Mouse (Mus musculus) forelimb bud, embryonic 11.5 days (tissue): ENCODE data around the gene Herc4.

ENCODE experiments used
- DNase-seq: peaks from one replicate; pipeline ENCODE4 v3.0.0-alpha.2; 2012; ENCODE audit warnings: low read depth, low spot score

Gene Herc4

GRCm38 (mm10) chr10:63247457-63247856 is 3.8 kb downstream of the Herc4 start:
- DNase-seq: no peak

GRCm38 (mm10) chr10:63248421-63248820 is 4.8 kb downstream of the Herc4 start:
- no peak for DNase-seq

GRCm38 (mm10) chr10:63258696-63259095 is 15.1 kb downstream of the Herc4 start:
- no peak for DNase-seq

GRCm38 (mm10) chr10:63259340-63259739 is 15.7 kb downstream of the Herc4 start:
- DNase-seq: no peak

GRCm38 (mm10) chr10:63267941-63268340 is 24.3 kb downstream of the Herc4 start:
- DNase-seq: no peak

- DNase-seq: no peak
Observed at GRCm38 (mm10) chr10:63272401-63272800, 28.8 kb downstream of the Herc4 start.

- DNase-seq: no peak
Observed at GRCm38 (mm10) chr10:63272868-63273267, 29.3 kb downstream of the Herc4 start.

GRCm38 (mm10) chr10:63277010-63277409 is 33.4 kb downstream of the Herc4 start:
- DNase-seq: no peak

- DNase-seq: no peak
Observed at GRCm38 (mm10) chr10:63279851-63280250, 36.2 kb downstream of the Herc4 start.

- DNase-seq: no peak
Observed at GRCm38 (mm10) chr10:63282417-63282816, 38.8 kb downstream of the Herc4 start.

- DNase-seq: no peak
Observed at GRCm38 (mm10) chr10:63282846-63283245, 39.2 kb downstream of the Herc4 start.

GRCm38 (mm10) chr10:63302356-63302755 is 58.7 kb downstream of the Herc4 start:
- DNase-seq: no peak

- peak; percentile 72 for DNase-seq
Observed at GRCm38 (mm10) chr10:63308582-63309366, 65.2 kb downstream of the Herc4 start.

- DNase-seq: no peak
Observed at GRCm38 (mm10) chr10:63313726-63314125, 70.1 kb downstream of the Herc4 start.

GRCm38 (mm10) chr10:63327091-63327490 is 83.5 kb downstream of the Herc4 start:
- no peak for DNase-seq

- peak; percentile 8 for DNase-seq
Observed at GRCm38 (mm10) chr10:63336901-63337300, 93.3 kb downstream of the Herc4 start.

- DNase-seq: no peak
Observed at GRCm38 (mm10) chr10:63337326-63337725, 93.7 kb downstream of the Herc4 start.

GRCm38 (mm10) chr10:63337951-63338836 is 94.6 kb downstream of the Herc4 start:
- DNase-seq: peak; percentile 52

GRCm38 (mm10) chr10:63338914-63339643 is 95.5 kb downstream of the Herc4 start:
- peak; percentile 84 for DNase-seq

- no peak for DNase-seq
Observed at GRCm38 (mm10) chr10:63341351-63341750, 97.7 kb downstream of the Herc4 start.

- no peak for DNase-seq
Observed at GRCm38 (mm10) chr10:63344751-63345150, 101.1 kb downstream of the Herc4 start.

GRCm38 (mm10) chr10:63348291-63348690 is 104.7 kb downstream of the Herc4 start:
- DNase-seq: no peak
